Mouse (Mus musculus) left cerebral cortex, postnatal 36 days (tissue): ENCODE results near the gene Gm28308. TPM values are rescaled to one million over a fixed set of nuclear protein-coding genes. Genes with fewer than 3 reads are reported as not detected.

Source experiments
- DNase-seq, 2 experiments: peaks; one replicate each; pipeline ENCODE4 v3.0.0; 2021 to 2022; ENCODE audit warnings: low spot score in 2 of 2, mixed read lengths in 1 of 2
- intact Hi-C: fragments of 180-260 bp; cut with DNase I; formaldehyde crosslinking; loops from one replicate; pipeline ENCODE4 v1.15.1; 2025
- total RNA-seq, 2 experiments: library from RNA; stranded (reverse); gene quantifications; 2 replicates each; pipeline ENCODE4 v1.2.3; 2021

Gene Gm28308
- total RNA-seq, 2 experiments from 2014 or later = not detected

GRCm38 (mm10) chr6:52234428-52235140 is 21.4 kb upstream of the Gm28308 start:
- no peak for DNase-seq
- intact Hi-C loops = no loop called here

DNA sequence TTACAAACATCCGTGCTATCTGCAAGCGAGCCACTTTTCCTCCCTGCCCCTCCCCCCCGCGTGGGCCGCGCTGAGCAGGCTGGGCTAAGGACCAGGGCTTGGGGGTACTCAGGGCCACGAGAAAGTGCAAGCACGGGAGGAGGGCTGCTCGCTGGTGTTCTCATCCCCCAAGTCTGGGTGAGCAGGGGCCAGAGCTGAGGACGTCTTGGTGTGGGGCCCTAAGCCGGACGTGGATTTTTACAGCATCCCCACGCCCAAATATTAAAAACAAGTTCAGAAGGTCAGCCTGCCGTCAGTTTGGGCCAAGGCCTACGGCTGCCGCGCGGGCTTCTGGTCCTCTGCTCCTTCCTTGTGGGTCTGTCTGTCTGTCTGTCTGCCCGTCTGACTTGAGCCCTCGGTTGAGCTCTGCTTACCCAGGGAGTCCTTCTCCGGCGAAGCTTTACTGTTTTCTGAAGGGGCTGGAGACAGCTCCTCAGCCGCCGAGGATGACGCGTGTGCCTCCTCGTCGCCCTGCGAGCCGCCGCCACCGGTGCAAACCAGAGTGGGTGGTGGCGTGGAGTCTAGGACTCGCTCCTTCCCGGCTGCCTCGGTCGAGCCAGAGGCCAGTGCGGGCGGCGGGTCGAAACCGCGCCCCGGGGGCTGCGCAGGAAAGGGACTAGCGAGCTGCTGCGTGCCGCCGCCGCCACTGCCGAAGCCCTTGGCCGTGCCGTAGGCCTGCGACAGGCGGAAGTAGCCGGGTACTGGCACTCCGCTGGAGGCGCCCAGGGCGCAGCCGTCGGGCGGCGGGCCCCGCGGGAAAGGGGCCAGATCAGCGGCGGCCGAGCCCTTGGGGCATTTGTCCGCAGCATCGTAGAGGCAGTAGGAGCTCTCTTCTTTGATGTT is 20.6 kb upstream of the Gm28308 start:
- intact Hi-C loops = no loop called here
- peak in 1 of 2 experiments; percentile 7 for DNase-seq

DNA sequence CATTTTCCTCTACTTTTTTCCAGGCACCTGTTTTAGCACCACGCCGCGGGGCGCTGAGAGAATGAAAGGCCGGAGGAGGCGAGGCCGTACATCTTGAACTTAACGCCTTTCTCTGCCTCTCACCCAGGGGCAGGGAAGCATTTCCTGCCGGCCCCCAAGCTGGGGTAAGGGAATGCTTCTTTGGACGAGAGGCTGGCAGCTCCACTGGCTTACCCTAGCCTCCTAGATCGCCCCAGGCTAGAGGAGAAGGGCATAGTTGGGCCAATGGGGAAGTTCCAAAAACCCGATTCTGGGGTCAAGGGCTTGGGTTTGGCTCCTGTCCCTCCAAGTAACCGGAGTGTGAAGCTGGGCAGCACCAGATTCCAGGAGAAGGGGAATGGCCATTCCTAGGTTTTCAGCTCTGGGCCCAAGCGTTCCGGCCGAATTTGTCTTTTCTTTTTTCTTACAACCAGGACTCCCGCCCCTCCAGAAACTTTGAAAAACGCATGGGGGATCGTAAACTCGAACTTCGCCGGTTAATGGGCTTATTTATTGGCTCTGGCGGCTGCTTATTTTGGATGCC is 19.9 kb upstream of the Gm28308 start:
- intact Hi-C loops = no loop called here
- DNase-seq = no peak

GRCm38 (mm10) chr6:52232568-52232965 is 19.4 kb upstream of the Gm28308 start:
- intact Hi-C loops = no loop called here

DNA sequence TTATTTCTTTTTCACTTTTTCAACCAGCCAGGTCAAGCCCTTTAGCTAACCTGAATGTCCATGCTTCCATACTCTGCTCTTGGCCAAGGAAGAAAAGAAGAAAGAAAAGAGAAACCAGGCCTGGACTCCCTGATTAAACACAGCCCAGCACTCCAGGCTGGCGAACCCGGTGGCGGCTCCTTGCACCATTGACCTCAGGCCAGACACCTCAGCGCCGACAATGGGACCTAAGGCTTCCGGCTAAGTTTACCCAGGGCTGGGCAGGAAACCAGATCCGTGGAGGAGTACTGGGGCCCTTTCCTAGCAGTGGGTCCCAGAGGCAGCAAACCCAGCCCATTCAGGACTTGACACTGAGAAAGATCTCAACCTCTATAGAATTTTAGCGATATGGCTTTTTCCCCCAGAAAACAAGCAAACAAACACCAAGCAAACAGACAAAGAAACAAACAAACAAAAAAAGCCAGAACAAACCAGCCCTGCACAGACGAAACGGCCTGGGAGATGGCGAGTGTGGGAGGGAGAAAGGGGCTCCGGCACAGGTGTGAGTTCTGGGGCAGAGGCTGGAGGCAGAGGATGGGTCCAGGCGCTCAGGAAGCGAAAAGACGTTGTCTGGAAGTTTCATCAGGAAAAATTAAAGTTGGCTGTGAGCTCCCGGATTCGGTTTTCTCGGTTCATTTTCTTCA is 18.9 kb upstream of the Gm28308 start:
- no peak for DNase-seq

More at GRCm38 (mm10) chr6:52232568-52232965, 19.4 kb upstream of the Gm28308 start:
- peak in 1 of 2 experiments; percentile 13 for DNase-seq

GRCm38 (mm10) chr6:52230516-52231165 is 17.5 kb upstream of the Gm28308 start, which contains the start of gene Hoxa9:
Hoxa9 (minus strand) TSS chr6:52231089.
- no peak for DNase-seq
- intact Hi-C loops = no loop called here

More for the DNA sequence above, 18.9 kb upstream of the Gm28308 start:
- intact Hi-C loops = no loop called here

GRCm38 (mm10) chr6:52229558-52230416 is 16.6 kb upstream of the Gm28308 start:
- intact Hi-C loops = no loop called here
- DNase-seq = peak in 1 of 2 experiments; percentile 3

DNA sequence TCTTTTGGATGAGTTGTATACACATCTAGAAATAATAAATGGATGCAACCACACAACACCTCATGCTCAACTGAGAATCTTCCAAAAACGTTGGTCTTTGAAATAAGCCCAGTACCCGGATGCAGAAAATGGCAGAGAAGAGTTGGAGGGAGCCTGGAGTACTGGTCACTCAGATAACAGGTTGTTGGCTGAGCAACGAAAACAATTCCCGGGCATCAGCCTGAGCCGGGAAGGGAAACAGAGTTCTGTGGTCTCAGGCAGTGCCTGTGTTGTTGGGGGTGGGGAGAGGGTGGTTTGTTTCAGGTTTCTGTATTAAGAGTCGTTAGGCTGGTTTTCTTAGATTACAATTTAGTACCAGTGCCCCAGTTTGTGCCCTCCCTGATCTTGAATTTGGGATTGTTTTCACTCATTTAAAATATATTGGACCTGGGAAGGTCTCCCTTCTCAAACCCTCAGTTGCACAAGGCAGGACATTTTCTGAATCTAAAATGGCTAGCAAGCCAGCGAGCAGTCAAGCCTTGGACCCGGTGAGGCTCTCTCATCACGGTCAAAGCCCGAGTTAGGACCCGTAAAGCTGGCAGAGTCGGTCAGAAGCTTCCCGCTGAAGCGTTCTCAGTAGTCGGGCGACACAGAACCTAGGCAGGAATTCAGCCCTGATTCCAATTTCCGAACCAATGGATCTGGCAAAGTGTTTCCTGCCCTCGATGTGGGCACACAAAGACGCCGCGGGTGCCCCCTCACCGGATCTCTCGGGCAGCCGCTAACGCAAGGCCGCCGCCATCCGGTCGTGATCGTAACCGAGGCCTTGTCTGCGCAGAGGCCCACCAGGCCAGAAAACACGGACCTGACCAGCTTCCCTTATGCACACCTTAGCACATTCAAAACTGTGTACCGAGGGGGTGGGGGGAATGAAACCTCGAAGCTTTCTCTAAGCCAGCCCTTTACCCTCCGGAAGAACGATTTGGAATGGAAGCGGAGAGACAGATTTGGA is 15.6 kb upstream of the Gm28308 start:
- DNase-seq = no peak
- intact Hi-C loops = no loop called here

DNA sequence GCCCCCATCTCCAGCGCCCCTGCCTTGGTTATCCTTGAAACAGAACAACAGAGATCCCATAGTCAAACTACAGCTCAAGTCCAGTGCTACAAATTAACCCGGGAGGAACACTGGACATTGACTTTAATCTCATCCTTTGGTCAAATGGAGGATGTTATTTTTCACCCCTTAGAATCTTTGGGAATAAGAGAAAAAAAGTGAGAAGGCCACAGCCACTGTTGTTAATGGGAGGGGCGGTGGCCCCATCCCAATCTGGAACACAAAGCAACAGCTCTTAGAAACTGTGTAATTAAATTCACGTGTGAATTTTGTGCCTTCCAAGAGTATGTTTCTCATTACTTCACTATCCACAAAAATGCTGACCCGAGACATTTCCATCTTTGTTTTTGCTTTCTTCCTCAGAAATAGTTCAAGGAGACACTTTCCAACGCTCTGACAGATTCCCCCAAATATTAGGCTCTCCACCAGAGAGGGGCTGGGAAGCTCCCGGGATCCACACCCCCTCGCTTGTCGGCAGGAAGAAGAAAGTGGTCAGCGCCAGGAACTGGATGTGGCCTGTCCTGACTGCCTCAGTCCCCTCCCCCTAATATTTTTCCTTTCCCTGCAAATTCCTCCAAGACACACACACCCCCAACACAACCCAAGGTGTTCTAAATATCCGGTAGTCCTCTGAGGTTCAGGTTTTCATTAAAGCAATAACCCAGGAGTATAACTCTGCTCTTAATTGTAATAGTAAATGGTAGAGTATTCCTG is 14.5 kb upstream of the Gm28308 start:
- DNase-seq = no peak
- intact Hi-C loops = no loop called here

DNA sequence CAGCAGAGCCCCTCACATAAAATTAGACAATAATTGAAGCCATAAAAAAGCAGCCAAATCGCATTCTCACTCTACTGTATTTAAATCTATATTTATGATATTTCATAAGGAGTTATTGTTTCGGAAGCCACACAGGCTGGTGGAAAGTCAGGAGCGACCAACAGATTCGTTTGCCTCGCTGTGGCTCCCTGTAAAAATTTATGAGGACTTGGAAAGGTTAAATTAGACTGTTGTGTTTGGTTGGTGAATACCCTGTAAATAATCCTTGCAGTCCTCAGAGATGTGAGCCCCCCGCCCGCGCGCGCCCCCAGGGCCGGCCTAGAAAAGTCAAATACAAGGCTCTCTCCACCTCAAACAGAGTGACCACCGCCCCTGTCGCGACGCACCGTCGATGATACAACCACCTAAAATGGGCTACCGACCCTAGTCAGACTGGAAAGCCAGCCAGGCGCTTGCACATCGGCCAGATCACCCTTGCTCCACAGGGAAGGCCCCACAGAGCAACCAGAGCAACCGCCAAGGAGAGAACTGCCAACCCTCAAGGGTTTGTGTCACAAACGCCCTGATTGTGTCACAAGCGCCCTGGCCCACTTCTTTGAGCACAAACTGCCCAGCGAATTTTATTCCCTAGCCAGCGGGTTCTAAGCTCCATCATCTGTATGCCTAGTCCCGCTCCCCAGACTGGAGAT is 13.6 kb upstream of the Gm28308 start:
- DNase-seq = no peak
- intact Hi-C loops = no loop called here

GRCm38 (mm10) chr6:52225612-52226568 is 12.8 kb upstream of the Gm28308 start:
- intact Hi-C loops = no loop called here
- DNase-seq = no peak

DNA sequence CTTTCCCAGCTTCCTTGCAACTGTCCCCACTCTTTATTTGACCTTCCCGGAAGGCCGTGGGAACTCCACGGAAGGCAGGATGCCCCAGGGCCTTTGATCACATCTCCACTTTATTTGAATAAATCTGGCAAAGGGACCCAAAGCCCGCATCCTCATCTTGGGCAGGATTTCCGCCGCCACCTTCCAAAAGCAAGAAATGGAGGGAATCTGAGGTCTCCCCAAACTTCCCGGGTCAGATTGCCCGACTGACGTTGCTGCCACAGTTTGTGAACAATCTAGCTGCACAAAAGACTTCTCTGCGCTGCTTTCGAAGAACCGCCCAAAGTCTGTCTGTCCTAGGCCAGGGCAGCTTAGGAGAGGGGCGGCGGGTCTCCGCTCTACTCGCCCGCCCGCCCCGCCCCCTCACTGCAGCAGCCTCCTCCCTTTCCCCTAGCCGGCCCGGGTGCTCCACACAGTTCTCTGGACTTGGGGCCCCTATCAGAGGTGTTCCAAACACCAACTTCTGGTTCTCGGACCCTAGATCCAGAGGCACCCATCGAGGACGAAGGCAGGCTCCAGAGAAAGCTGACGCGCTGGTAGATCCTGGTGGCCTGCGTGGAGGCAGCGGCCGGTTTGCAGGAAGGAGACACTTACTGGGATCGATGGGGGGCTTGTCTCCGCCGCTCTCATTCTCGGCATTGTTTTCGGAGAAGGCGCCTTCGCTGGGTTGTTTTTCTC is 11.9 kb upstream of the Gm28308 start:
- no peak for DNase-seq
- intact Hi-C loops = loop anchor here (5.0 kb wide), 1 partner anchor 353 kb away; no protein-coding TSS in a partner anchor

GRCm38 (mm10) chr6:52223939-52224760 is 11.0 kb upstream of the Gm28308 start:
- no peak for DNase-seq
- intact Hi-C loops = loop anchor here (5.0 kb wide), 1 partner anchor 352 kb away; no protein-coding TSS in a partner anchor
